Mouse (Mus musculus) erythroblast, embryonic 14.5 days (primary cell): ENCODE data around the gene Hddc2. TPM values are rescaled to one million over a fixed set of nuclear protein-coding genes. Genes with fewer than 3 reads are reported as not detected.

ENCODE experiments used
- H3K27me3 ChIP-seq: 2 replicates; pipeline ENCODE4 v1.6.1; 2012; ENCODE audit warnings: inconsistent platforms; ENCODE audit not compliant: control insufficient read depth
- H3K36me3 ChIP-seq: 2 replicates; pipeline ENCODE4 v1.6.1; 2012; ENCODE audit warnings: mild to moderate bottlenecking, inconsistent platforms; ENCODE audit not compliant: control insufficient read depth
- H3K4me1 ChIP-seq: 2 replicates; pipeline ENCODE4 v1.6.1; 2012; ENCODE audit warnings: inconsistent platforms; ENCODE audit not compliant: control insufficient read depth
- H3K4me3 ChIP-seq: replicated peaks from 2 replicates; pipeline ENCODE3; 2012; ENCODE audit warnings: moderate library complexity, mild to moderate bottlenecking, inconsistent platforms
- H3K9me3 ChIP-seq: 2 replicates; pipeline ENCODE4 v1.6.1; 2012; ENCODE audit warnings: low read length, inconsistent platforms, mixed read lengths; ENCODE audit not compliant: control insufficient read depth
- GATA1 ChIP-seq: IDR thresholded peaks from 2 replicates; pipeline ENCODE4 v1.6.1; 2012; ENCODE audit warnings: low read length, inconsistent platforms, mixed read lengths
- TAL1 ChIP-seq: IDR thresholded peaks from 3 replicates; pipeline ENCODE4 v1.6.1; 2012; ENCODE audit warnings: low read length, inconsistent platforms, mixed read lengths
- polyA plus RNA-seq: library from polyadenylated mRNA; stranded (reverse); fragments of >175 nt; gene quantifications from 2 replicates; pipeline ENCODE4 v1.2.3, GENCODE M21; 2012

The Hddc2 gene
- 0.03 TPM in 1 of 2 replicates, not detected in the other for polyA plus RNA-seq

DNA sequence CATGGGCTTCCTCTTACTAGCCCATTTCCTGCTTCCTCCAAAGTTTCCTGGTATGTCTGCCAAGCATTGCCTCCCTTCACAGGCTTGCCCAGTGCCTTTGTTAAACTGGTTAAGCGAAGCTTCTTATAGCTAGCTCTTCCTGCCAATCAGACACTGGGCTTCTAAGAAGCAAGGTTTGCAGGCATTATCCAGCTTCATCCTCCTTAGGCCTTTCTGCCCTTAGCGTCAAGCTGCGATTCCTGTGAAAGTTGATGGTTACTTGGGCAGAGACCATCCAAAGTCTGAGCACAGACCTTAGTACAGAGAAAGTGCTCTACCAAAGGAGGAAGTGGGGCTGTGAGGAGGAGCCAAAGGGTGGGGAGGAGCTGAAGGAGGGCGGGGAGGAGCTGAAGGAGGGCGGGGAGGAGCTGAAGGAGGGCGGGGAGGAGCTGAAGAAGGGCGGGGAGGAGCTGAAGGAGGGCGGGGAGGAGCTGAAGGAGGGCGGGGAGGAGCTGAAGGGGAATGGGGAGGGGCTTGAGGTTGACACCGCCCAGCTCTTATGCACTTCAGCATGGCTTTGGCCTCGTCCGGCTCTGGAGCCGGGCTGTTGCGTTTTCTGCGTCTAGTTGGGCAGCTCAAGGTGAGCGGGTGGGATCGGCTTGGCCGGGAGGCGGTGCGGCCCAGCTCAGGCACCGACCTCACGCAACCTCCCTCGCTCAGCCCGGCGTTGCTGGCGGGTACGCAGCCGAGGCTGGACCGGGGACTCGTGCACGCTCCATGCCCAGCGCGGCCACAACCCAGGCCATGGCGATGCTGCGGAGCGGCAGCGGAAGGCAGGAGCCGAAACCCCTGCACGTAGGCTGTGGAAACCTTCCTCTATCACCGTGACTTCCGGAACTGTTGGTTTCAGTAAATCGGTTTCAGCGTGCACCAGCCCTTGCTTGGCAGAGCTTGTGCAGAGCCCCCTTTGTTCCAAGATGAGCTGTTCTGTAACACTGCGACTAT is at the start of gene Hddc2:
Gene Hddc2, plus strand, starts transcription at position 519 of the 984 bp plus-strand sequence.
- Histone ChIP-seq H3K27me3 (no peaks in the 10 kb centered on the region), H3K9me3 (no peaks in the 10 kb centered on the region), H3K4me3 (peak within 1 kb of the TSS; percentile 72), H3K4me1 (peaks cover 21% of the 10 kb centered on the region), H3K36me3 (peaks cover under 1% of the 10 kb centered on the region; the same call in 1 of the 2 replicates)
- TF ChIP-seq TAL1 (no peak), GATA1 (no peak)

DNA sequence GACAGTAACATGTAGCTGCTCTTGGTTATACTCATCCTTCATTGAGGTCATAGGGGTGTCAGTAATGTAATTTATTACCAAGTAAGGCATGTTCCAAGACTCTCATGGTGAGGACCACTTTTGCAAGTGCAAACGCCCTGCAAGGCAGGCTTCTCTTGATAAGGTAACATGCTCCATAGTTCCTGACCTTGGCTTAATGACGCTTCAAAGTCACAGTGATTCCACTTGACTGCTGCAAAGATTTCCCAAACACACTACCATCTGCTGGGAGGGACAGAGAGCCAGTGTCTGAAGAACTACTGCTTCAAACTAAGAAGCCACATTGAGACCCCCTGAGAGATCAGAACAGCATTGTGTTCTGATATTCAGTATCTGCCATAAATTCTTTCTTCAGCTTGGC is 40.4 kb upstream of the Hddc2 start:
- no peaks in the 10 kb centered on the region for H3K27me3 ChIP-seq
- no peak for TF ChIP-seq TAL1
- H3K4me3 ChIP-seq, result no peak overlapping the region

DNA sequence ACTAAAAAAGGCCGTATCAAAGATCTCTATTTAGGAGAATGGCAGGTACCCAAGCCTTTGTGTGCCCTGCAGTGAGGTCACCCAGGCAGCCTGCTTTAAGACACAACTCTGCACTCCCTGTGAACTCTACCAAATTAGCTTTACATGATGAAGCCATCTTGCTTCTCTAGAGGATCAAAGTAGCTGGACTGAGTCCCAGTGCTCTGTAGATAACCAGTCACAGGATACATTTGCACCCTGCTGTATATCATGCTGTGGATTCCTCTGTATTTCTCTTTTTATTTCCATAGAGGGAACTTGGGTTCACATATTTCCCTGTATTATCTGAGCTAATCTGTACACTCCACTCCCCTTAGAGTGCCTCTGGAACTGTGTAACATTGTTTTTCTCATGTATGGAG is 40.0 kb upstream of the Hddc2 start:
- TF ChIP-seq GATA1, result no peak
- TF ChIP-seq TAL1, result no peak
- Histone ChIP-seq H3K36me3 (no peaks in the 10 kb centered on the region), H3K4me1 (no peaks in the 10 kb centered on the region), H3K4me3 (no peak overlapping the region), H3K27me3 (no peaks in the 10 kb centered on the region), H3K9me3 (no peaks in the 10 kb centered on the region)

More for the DNA sequence above, 40.4 kb upstream of the Hddc2 start:
- H3K4me1 ChIP-seq, result no peaks in the 10 kb centered on the region
- no peaks in the 10 kb centered on the region for H3K36me3 ChIP-seq
- no peaks in the 10 kb centered on the region for H3K9me3 ChIP-seq

GRCm38 (mm10) chr10:31287787-31288186 is 25.4 kb upstream of the Hddc2 start:
- Histone ChIP-seq H3K4me3 (no peak overlapping the region), H3K36me3 (no peaks in the 10 kb centered on the region), H3K9me3 (no peaks in the 10 kb centered on the region), H3K4me1 (no peaks in the 10 kb centered on the region), H3K27me3 (no peaks in the 10 kb centered on the region)
- TF ChIP-seq TAL1, result no peak
- TF ChIP-seq GATA1, result no peak

- TF ChIP-seq TAL1 (no peak), GATA1 (no peak)
- H3K4me1 ChIP-seq, result no peaks in the 10 kb centered on the region
These were observed 24.3 kb upstream of the Hddc2 start for GRCm38 (mm10) chr10:31288697-31289390.

DNA sequence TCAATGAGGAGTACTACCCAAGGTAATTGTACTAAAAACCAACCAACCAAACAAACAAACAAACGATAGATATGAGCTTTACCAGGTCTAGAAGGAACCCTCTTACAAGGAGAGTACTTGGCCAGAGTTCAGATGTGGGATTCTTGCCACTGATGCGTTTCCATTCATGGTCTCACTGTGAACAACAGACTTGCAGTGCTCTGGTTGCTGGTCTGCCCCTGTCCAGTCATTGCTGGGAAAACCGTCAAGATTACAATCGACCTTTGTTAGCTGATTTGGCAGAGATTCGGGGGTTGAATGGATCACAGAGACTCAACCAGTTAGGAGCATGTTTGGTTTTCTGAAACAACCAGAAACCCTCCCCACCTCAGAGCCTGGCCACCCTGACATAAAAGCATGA is 17.5 kb upstream of the Hddc2 start:
- Histone ChIP-seq H3K4me3 (no peak overlapping the region), H3K9me3 (no peaks in the 10 kb centered on the region), H3K36me3 (no peaks in the 10 kb centered on the region), H3K27me3 (no peaks in the 10 kb centered on the region), H3K4me1 (no peaks in the 10 kb centered on the region)
- no peak for TF ChIP-seq TAL1
- TF ChIP-seq GATA1, result no peak

More at GRCm38 (mm10) chr10:31288697-31289390, 24.3 kb upstream of the Hddc2 start:
- Histone ChIP-seq H3K9me3 (no peaks in the 10 kb centered on the region), H3K4me3 (no peak overlapping the region), H3K36me3 (no peaks in the 10 kb centered on the region), H3K27me3 (no peaks in the 10 kb centered on the region)

- Histone ChIP-seq H3K4me3 (no peak overlapping the region), H3K4me1 (no peaks in the 10 kb centered on the region), H3K9me3 (no peaks in the 10 kb centered on the region), H3K36me3 (no peaks in the 10 kb centered on the region), H3K27me3 (no peaks in the 10 kb centered on the region)
- no peak for TF ChIP-seq TAL1
- TF ChIP-seq GATA1, result no peak
These were observed 16.7 kb upstream of the Hddc2 start for GRCm38 (mm10) chr10:31296458-31296857.

- H3K27me3 ChIP-seq, result no peaks in the 10 kb centered on the region
- no peak for TF ChIP-seq GATA1
- no peak for TF ChIP-seq TAL1
- no peaks in the 10 kb centered on the region for H3K9me3 ChIP-seq
- H3K4me1 ChIP-seq, result no peaks in the 10 kb centered on the region
- no peak overlapping the region for H3K4me3 ChIP-seq
- no peaks in the 10 kb centered on the region for H3K36me3 ChIP-seq
These were observed 16.1 kb upstream of the Hddc2 start for GRCm38 (mm10) chr10:31297106-31297505.

GRCm38 (mm10) chr10:31298263-31298662 is 14.9 kb upstream of the Hddc2 start:
- Histone ChIP-seq H3K9me3 (no peaks in the 10 kb centered on the region), H3K27me3 (no peaks in the 10 kb centered on the region), H3K4me3 (no peak overlapping the region), H3K36me3 (no peaks in the 10 kb centered on the region), H3K4me1 (no peaks in the 10 kb centered on the region)
- no peak for TF ChIP-seq GATA1
